Mouse (Mus musculus) large intestine, adult 2 months (tissue): Measurements from ENCODE around the gene Lmtk3. TPM values are rescaled to one million over a fixed set of nuclear protein-coding genes. Genes with fewer than 3 reads are reported as not detected.

Experiments
- DNase-seq: peaks from one replicate; pipeline ENCODE4 v3.0.0-alpha.2; 2012; ENCODE audit warnings: low read depth, low spot score
- WGBS: fragments of 180-500 bp; shearing (Covaris S2); methylation state at CpG from one replicate; pipeline ENCODE4 v1.1.7; 2018; 5-methylcytosine and 5-hydroxymethylcytosine counted together
- polyA plus RNA-seq: library from polyadenylated mRNA; depleted of rRNA; stranded (reverse); fragments of >200 nt; gene quantifications from 2 replicates; pipeline ENCODE4 v1.2.3, GENCODE M21; 2012; rRNA removed

Gene Lmtk3
- polyA plus RNA-seq, 1 experiment: 0.73 TPM

- DNase-seq: no peak
- WGBS: under 1% methylated on average over 82 of the region's 86 CpGs
Measured at GRCm38 (mm10) chr7:45833148-45833790, 49.7 kb downstream of the Lmtk3 start.

GRCm38 (mm10) chr7:45833924-45834323 is 50.4 kb downstream of the Lmtk3 start:
- 11% methylated on average over 31 of the region's 31 CpGs for whole genome bisulfite sequencing
- DNase-seq: no peak

GRCm38 (mm10) chr7:45842950-45843744 is 59.6 kb downstream of the Lmtk3 start:
- WGBS: 86% methylated on average over 10 of the region's 10 CpGs

GRCm38 (mm10) chr7:45848447-45849027 is 65.0 kb downstream of the Lmtk3 start:
- WGBS: 22% methylated on average over 6 of the region's 6 CpGs
- DNase-seq: no peak

More at GRCm38 (mm10) chr7:45842950-45843744, 59.6 kb downstream of the Lmtk3 start:
- no peak for DNase-seq

- WGBS: 76% methylated on average over 3 of the region's 3 CpGs
- DNase-seq: no peak
Measured at GRCm38 (mm10) chr7:45850661-45851060, 67.1 kb downstream of the Lmtk3 start.

GRCm38 (mm10) chr7:45853089-45853488 is 69.6 kb downstream of the Lmtk3 start:
- no peak for DNase-seq
- WGBS: 79% methylated on average over 12 of the region's 12 CpGs

Other genes with a start within 250 kb of the Lmtk3 start
- gene Hsd17b14, start 228.8 kb upstream of the Lmtk3 start, polyA plus RNA-seq: 0.30 and 0.50 TPM in 2 replicates
- 33.8 and 40.9 TPM in 2 replicates for gene Bcat2, start 213.6 kb upstream of the Lmtk3 start, polyA plus RNA-seq
- 0.25 and 0.29 TPM in 2 replicates for gene Fgf21, start 168.2 kb upstream of the Lmtk3 start, polyA plus RNA-seq
- gene Fut1, start 166.4 kb upstream of the Lmtk3 start, polyA plus RNA-seq: 2.5 and 2.7 TPM in 2 replicates
- gene Izumo1, start 161.9 kb upstream of the Lmtk3 start, polyA plus RNA-seq: 0.07 and 0.25 TPM in 2 replicates
- gene Rasip1, start 156.2 kb upstream of the Lmtk3 start, polyA plus RNA-seq: 5.0 and 5.3 TPM in 2 replicates
- 0.77 and 1.3 TPM in 2 replicates for gene Mamstr, start 143.8 kb upstream of the Lmtk3 start, polyA plus RNA-seq
- 11.6 and 64.5 TPM in 2 replicates for gene Fut2, start 117.3 kb upstream of the Lmtk3 start, polyA plus RNA-seq
- 0.92 and 4.4 TPM in 2 replicates for gene Ntn5, start 99.7 kb upstream of the Lmtk3 start, polyA plus RNA-seq
- 0.10 and 0.63 TPM in 2 replicates for gene Sec1, start 89.3 kb upstream of the Lmtk3 start, polyA plus RNA-seq
- 2.7 and 3.6 TPM in 2 replicates for gene Car11, start 83.9 kb upstream of the Lmtk3 start, polyA plus RNA-seq
- gene Dbp, start 78.7 kb upstream of the Lmtk3 start, polyA plus RNA-seq: 6.4 and 7.9 TPM in 2 replicates
- gene Rpl18, start 68.3 kb upstream of the Lmtk3 start, polyA plus RNA-seq: 1,707 and 1,915 TPM in 2 replicates
- 51.9 and 70.7 TPM in 2 replicates for gene Sphk2, start 65.7 kb upstream of the Lmtk3 start, polyA plus RNA-seq
- gene Fam83e, start 62.5 kb upstream of the Lmtk3 start, polyA plus RNA-seq: 106 and 117 TPM in 2 replicates
- not detected in 2 replicates for gene Spaca4, start 57.9 kb upstream of the Lmtk3 start, polyA plus RNA-seq
- 210 and 303 TPM in 2 replicates for gene Sult2b1, start 931 bp downstream of the Lmtk3 start, polyA plus RNA-seq
- gene Cyth2, start 30.8 kb downstream of the Lmtk3 start, polyA plus RNA-seq: 39.6 and 49.1 TPM in 2 replicates
- gene Kcnj14, start 41.0 kb downstream of the Lmtk3 start, polyA plus RNA-seq: 0.33 and 0.48 TPM in 2 replicates
- gene Grwd1, start 47.2 kb downstream of the Lmtk3 start, polyA plus RNA-seq: 15.9 and 17.8 TPM in 2 replicates
- 357 and 385 TPM in 2 replicates for gene Kdelr1, start 89.0 kb downstream of the Lmtk3 start, polyA plus RNA-seq
- gene Grin2d, start 94.6 kb downstream of the Lmtk3 start, polyA plus RNA-seq: 1.1 and 2.6 TPM in 2 replicates
- 0.26 and 0.41 TPM in 2 replicates for gene Syngr4, start 113.0 kb downstream of the Lmtk3 start, polyA plus RNA-seq
- 28.7 and 33.5 TPM in 2 replicates for gene Tmem143, start 113.2 kb downstream of the Lmtk3 start, polyA plus RNA-seq
- gene Emp3, start 137.7 kb downstream of the Lmtk3 start, polyA plus RNA-seq: 66.0 and 74.3 TPM in 2 replicates
- 1.7 and 2.8 TPM in 2 replicates for gene Ccdc114, start 140.3 kb downstream of the Lmtk3 start, polyA plus RNA-seq
- gene Abcc6, start 246.6 kb downstream of the Lmtk3 start, polyA plus RNA-seq: 3.0 and 6.4 TPM in 2 replicates
- 53.0 and 77.1 TPM in 2 replicates for gene Nomo1, start 250.0 kb downstream of the Lmtk3 start, polyA plus RNA-seq